Mouse (Mus musculus) c-Kit-negative CD71-positive TER-119-positive erythroid progenitor cells, embryonic 14.5 days (primary cell): ENCODE data around the gene Rps27.

Experiments used
- DNase-seq: peaks from one replicate; pipeline ENCODE4 v3.0.0-alpha.2; 2013; ENCODE audit warnings: low read depth, low spot score

Gene Rps27

GRCm38 (mm10) chr3:90231507-90232333, 18.3 kb upstream of the Rps27 start, which contains the start of gene Jtb:
Gene Jtb (plus strand): TSS chr3:90231597.
- no peak for DNase-seq

- DNase-seq = no peak
Measured at GRCm38 (mm10) chr3:90231075-90231474, 17.6 kb upstream of the Rps27 start.

DNA sequence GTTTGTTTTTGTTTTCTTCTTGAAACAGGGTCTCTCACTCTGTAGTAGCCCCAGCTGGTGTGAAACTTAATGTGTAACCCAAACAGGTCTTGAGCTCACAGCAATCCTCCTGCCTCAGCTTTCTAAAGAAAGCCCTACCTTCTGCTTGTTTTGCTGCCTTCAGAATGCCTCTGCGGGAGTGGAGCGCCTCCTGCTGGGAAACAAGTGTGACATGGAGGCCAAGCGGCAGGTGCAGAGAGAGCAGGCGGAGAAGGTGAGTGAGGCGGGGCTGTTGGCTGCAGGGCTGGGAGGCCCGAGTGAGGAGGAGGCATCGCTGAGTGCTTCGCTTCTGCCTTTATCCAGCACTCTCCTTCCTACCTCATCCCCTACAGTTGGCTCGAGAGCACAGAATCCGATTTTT, 10.9 kb upstream of the Rps27 start:
- DNase-seq = no peak

DNA sequence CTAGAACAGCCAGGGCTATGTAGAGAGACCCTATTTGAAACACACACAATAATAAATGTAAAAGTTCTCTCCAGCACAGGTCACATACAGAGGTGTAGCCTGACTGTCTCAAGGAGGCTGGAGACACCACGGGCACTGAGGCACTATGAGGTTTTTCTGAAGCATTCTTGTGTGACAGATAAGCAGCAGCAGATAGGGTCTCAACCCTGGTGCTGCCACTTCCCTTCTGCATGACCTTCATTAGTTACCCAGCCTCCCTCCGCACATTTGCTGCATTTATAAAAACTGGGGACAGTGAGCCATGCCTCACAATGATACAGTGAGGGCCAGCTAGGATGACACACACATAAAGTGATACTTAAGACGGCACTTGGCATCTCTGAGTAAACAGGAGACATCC, 9.5 kb upstream of the Rps27 start:
- no peak for DNase-seq

- DNase-seq = no peak
Measured at GRCm38 (mm10) chr3:90222455-90222854, 9.0 kb upstream of the Rps27 start.

DNA sequence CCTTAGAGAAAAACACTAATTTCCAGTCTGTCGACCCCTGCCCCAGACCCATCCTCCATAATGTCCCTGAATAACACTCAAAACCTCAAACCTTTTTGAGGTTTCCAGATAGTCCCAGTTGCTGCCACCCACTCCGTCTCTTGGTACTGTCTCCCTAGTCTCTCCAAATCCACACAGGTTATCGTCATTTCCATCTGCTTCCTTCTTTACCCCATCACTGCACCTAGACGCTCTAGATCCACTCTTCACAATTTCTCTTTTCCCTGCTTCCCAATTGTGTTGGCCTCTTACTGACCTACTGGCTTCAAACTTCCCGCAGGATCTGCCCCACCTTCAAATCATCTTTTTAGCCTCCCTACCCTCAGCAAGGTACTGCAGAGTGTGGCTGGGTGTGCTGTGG, 7.7 kb upstream of the Rps27 start:
- DNase-seq = no peak

- DNase-seq = no peak
Measured at GRCm38 (mm10) chr3:90220531-90220951, 7.1 kb upstream of the Rps27 start.

DNA sequence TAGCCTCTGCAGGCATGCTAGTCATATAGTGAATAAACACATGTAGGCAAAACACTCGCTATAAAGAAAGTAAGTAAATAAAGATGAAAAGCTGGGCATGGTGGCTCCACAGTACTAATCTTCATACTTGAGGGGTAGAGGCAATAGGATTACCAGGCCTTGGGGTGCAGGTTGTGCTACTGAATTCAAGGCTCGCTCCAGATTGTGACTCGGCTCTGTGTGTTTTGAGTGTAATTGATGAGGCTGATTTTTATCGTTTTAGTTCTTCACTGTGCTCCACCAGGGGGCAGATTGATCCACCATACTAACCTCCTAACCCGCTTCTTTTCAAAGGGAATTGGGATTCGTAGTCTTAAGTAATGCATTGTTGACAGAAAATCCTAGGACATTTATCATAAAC, 6.6 kb upstream of the Rps27 start:
- DNase-seq = peak; percentile 36

GRCm38 (mm10) chr3:90215825-90216380, 2.5 kb upstream of the Rps27 start:
- no peak for DNase-seq

DNA sequence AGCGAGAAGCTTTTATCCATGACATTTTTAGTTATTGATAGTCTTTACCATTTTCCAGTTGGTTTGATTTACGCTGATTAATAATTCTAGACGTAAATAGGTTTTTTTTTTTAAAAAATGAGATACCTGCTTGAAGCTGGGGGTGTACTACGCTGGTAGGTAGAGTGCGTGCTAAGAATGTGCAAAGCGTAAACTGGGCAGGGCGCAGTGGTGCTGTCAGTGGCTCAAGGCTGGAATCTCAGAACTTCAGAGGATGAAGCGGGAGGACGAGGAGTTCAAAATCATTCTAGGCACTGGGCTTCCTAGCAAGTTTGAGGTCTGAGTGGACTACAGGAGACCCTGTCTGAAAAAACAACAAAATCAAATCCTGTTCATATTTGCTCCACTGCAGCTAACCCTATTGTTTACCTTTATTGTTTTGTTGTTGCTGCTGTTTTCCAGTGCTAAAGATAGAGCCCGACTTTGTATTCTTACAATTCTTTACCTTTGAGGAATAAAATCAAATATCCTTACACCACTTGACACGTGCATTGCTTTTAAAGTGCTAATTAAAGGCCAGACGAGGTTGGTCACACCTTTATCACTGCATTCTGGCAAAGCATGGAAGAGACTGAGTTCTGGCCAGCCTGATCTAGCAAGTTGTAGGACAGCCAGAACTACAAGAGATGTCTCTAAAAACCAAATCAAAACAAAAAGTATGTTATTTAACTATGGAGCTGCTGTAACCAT, 669 bp upstream of the Rps27 start:
- no peak for DNase-seq

GRCm38 (mm10) chr3:90212723-90213122, 728 bp downstream of the Rps27 start:
- no peak for DNase-seq

DNA sequence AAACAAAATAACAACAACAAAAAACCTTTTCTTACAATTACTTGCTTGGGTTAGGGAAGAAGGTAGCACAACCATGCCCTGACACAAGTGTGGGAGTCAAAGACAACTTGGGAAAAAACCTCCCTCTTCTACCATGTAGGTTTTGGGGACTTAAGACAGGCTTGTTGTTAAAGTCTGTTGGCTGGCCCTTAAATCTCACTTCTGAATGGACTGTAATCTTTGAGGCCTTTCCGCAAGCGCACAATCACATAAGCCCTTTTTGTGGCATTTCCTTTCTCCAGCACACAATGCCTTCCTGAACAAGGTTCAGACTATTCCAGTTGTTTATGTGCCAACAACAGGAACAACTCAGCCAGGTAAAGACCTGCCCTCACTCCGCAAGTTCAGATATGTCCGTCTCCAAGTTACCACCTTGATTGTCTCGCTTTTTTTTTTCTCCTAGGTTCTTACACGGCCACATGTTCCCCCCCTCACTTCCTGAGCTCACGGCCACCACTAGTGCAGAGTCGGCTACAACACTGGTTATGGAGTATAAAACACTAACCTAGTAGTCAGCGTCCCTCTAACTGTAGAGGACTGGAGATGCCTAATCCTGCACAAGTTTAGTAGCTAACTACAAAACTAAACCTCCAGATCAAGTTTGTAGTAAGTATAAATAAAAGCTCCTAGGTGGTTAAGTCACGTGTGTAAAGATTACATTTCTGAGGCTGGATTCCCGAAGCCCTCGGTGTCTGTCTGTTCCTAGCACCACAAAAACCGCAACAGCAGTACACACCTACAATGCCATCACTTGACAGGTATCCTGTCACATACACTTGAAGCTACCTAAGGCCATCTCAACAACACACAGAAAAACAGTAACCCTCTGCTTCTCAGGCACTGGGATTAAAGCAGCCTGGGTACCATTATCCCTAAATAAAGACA, 1.7 kb downstream of the Rps27 start:
- no peak for DNase-seq

DNA sequence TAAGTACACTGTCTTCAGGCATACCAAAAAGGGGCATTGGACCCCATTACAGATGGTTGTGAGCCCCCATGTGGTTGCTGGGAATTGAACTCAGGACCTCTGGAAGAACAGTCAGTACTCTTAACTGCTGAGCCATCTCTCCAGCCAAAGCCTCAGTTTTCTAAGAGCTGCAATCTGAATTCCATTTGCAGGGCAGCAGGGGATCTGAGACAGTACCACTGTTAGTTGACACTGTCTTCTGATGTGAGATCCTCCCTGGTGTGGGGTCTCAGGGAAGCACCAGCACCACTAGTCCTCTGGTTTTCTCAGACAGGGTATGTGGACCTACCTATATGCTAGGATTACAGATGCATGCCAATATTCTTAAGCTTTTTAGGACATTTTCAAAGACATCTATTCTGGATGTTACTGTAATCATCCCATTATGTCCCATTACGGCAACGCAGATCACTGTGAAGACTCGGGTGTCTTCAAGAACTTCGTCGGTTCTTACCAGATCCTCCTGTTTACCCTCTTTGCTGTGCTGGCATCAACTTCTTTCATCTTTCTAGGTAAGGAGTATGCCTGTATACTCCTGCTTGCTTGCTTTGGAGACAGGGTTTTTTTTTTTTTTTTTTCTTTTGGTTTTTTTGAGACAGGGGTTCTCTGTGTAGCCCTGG, 3.4 kb downstream of the Rps27 start:
- DNase-seq = no peak

DNA sequence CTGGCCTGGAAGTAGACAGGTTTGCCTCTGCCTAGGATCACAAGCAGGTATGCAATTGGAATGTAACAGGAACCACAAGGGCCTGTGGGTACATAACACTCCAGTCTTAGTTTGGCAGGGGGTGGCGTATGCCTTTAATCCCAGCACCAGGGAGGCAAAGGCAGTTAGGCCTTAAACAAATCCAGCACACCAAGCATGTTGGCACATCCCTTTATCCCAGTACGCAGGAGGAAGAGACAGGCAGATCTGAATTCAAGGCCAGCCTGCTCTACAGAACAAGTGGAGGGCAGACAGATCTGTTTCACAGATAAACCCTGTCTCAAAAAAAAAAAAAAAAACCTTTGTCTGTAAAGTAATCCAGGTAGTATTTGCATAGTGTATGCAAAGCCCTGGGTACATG, 4.8 kb downstream of the Rps27 start:
- no peak for DNase-seq

DNA sequence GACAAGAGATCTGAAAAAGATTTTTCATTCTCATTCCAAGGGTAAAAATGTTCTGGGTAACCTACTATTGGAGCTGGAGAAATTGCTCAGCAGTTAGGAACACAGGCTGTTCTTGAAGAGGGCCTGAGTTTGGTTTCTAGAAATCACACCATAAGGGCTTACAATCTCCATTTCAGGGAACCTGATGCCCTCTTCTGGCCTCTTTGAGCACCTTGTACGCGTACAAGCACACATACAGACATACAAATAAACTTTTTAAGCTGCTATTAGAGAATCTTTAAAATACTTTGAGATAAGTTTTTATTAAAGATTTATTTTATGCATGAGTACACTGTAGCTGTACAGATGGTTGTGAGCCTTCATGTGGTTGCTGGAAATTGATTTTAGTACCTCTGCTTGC, 8.9 kb downstream of the Rps27 start:
- DNase-seq = no peak

- DNase-seq = no peak
Measured at GRCm38 (mm10) chr3:90203619-90204018, 9.8 kb downstream of the Rps27 start.

DNA sequence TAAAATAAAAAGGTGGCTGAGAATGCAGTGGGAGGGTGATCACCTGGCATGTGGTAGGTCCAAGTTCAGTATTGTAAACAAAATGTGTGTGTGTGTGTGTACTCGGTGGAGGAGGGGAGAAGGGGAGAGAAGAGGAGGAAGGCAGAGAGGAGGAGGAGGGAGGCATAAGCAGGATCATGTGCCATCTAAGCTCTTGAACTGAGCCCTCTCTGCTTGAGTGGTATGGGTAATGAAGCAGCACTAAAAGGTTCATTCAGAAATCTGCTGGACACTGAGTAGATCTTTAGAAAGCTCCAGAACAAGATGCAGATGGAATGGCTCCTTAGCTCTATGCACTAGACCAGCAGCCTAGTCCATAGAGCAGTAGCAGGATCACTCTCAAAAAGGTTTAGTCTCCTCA, 10.6 kb downstream of the Rps27 start:
- no peak for DNase-seq

- no peak for DNase-seq
Measured at GRCm38 (mm10) chr3:90197548-90197947, 15.9 kb downstream of the Rps27 start.

DNA sequence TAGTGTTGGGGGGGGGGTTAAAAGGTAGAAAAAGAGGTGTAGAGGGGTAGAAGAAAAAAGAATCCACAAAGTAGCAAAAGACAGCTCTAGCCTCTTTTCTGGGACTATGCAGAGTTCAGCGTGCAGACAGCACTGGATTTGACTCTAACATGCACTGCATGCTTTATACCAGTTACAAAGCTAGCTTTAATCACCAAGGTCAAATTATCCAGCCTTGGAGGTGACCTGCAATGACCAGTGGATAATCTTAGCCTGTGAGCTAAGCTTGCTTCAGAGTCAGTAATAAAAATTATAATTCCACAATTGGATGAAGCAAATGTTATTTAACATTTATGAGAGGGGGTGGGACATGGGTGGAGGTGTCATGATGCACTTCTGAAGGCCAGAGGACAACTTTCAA, 17.8 kb downstream of the Rps27 start:
- DNase-seq = no peak

GRCm38 (mm10) chr3:90194759-90195158, 18.7 kb downstream of the Rps27 start:
- no peak for DNase-seq

DNA sequence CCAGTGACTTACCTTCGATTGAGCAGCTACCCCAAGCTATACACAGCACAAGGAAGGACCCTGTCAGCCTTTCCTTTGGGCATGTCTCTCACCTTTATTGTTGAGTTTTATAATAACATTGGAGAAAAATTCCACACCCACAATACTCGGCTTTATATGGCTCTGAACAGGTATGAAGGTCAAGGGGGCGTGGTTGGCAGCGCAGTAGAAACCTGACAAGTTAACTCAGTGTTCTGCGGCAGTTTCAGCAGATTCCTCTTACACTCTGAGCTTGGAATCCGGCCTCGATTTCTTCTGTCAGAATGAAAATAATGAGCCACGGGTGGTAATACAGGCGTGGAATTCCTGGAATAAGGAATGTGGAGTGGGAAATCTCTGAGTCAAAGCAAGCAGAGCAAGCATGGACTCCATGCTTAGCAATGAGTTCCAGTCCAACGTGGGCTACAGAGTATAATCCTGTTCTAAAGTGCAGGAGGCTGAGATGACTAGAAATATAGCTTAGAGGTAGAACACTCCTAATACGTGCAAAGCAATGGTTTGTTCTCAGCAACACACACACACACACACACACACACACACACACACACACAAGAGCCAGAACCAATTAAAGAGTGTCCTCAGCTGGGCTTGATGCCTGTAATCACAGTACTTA, 22.5 kb downstream of the Rps27 start:
- DNase-seq = no peak
